Mouse (Mus musculus): ENCODE data around the gene Atg4d. TPM values are rescaled to one million over a fixed set of nuclear protein-coding genes. Genes with fewer than 3 reads are reported as not detected.
"Not testable (repeated sequence)": the region's sequence is repeated elsewhere in the genome, so short reads cannot be mapped to it uniquely, and the experiment has no call there.

The Atg4d gene
- 10 to 100 TPM; 60.5 to 63.9 TPM for total RNA-seq (2021)
- long read RNA-seq, experiment 1, full-length matches to known transcripts: 158 of 216 reads
- long read RNA-seq, experiment 1, partial matches to known transcripts: 34 of 216 reads
- long read RNA-seq, experiment 1, other reads (novel, unspliced or antisense): 24 of 216 reads
- long read RNA-seq, experiment 2, full-length matches to known transcripts: 170 of 207 reads
- long read RNA-seq, experiment 2, partial matches to known transcripts: 15 of 207 reads
- long read RNA-seq, experiment 2, other reads (novel, unspliced or antisense): 22 of 207 reads

DNA sequence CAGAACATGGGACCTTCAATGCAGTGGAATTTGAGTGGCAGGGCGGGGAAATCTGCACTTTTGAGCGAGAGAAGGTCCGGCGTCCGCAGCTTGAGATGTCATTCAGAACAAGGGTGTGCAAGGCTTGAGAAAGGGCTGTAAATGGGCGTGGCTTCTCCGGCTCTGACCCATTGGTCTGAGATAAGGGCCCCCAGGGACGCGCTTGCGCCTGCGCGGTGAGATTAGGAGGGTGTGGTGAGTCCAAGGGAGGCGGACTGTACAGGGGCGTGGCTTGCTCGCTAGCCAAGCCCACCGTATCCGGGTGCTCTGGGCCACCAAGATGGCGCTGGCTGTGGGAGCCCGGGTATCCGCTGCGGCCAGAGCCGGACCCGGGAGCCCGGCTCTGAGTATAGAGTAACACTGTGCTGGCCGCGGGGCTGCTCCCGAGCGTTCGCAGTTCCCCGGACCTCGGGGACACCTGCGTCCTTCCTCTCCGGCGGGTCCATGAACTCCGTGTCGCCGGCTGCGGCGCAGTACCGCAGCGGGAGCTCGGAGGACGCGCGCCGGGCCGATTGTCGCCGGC, at the start of gene Atg4d:
Gene Atg4d, plus strand, starts transcription at position 294 of the 562 bp plus-strand sequence.
- DNase-seq: peak; percentile 98

- no peak for DNase-seq
Measured at GRCm38 (mm10) chr9:21216050-21216841, 48.8 kb upstream of the Atg4d start.

GRCm38 (mm10) chr9:21219820-21220219, 45.3 kb upstream of the Atg4d start:
- DNase-seq: no peak

DNA sequence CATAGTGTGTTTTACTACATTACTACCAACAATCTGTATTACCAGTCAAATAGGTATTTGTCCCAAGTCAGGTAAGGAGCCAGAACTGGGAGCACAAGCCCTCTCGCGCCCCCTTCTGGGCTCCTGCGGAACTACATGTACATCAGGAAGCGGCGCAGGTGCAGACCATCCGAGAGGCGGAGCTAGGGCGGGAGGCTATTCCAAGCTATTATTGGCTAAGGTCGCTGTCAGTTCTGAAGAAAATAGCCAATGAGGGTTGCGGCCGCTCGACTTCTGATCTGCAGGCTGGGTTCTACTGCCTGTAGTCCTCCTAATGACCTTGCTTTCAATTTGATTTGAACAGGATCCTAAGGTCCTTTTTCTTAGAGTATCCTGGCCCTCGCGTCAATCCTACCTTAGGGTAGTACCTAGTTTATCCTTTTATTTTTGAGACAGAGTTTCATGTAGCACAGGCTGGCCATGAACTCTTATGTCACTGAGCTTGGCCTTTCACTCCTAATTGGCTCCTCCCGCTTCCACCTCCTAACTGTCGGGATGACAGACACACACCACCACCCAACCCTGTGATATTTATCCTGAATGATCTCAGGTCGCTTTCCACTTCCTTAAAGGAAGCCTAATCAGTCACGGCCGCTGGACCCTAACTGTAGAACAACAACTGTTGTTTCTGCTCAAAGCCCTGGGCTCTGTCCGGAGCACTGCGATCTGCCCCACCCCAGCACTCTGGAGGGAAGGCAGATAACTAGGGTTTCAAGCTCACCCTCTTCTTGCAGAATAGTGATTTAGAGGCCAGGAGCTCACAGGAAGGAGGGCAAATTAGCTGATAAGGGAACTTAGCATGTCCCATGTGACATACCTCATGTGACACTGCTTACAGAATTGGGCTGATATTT, 44.4 kb upstream of the Atg4d start:
- DNase-seq: peak; percentile 87

- no peak for DNase-seq
Measured at GRCm38 (mm10) chr9:21221383-21221929, 43.6 kb upstream of the Atg4d start.

DNA sequence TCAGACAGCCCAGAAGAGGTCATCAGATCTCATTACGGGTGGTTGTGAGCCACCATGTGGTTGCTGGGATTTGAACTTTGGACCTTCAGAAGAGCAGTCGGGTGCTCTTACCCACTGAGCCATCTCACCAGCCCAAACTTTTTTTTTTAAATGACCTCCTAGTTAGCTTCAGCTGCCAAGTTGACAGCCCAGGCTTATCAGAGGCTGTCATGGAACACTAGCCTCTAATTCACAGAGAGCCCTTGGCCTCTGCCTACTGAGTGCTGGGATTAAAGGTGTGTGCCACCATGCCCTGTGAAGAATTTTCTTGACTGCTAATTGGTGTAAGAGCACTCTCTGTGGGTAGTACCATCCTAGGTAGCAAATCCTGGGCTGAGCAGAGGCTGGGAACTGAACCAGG, 41.6 kb upstream of the Atg4d start:
- DNase-seq: not testable (repeated sequence)

DNA sequence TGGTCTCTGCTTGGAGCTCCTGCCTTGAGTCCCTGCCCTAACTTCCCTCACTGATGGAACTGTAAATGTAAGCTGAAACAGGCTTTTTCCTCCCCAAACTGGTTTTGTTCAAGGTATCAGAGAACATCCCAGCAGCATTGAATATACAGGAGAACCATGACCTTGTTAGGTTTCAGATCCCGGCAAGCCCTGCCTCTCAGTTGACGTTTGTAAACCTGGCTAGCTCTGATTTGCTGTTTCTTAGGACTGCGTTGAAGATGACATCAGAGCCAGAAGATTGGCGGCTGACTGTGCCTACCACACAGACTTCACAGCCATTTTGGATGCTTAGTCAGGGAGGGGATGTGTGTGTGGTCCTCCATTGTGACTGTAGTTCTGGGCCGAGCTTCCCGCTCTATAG, 41.2 kb upstream of the Atg4d start:
- DNase-seq: no peak

- DNase-seq: no peak
Measured at GRCm38 (mm10) chr9:21224576-21225414, 40.3 kb upstream of the Atg4d start.

DNA sequence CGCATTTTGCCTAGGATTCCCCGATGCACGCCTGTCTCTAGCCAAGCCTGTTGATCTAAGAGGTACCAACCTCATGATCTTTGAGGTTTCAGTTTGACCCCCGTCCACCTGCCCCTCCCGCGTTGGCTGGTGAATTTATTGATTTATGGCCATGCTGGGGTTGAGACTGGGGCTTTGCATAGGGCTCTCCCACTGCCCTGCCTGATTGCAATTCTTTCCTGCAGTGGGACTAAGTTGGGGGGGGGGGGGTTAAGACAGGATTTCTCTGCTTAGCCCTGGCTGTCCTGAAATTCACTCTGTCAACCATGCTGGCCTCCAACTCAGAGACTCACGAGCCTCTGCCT, 39.7 kb upstream of the Atg4d start:
- DNase-seq: no peak

DNA sequence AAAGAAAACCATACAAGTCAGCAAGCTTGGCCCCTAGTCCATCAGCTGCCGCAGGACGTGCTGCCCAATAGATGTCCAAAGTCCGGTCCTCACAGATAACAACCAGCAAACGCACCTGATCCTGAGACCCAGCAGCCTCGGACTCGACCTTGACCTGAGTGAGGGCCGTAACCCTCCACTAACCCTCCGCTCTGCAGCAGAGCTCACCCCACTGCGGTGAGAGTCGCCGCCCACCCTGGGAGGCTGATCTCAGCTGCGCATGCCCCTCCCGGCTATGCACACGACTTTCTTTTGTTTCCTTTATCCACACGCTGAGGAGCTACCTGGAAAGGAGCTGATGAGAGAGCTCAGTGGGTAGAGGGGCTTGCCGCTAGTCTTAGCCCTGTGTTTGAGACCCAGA, 37.8 kb upstream of the Atg4d start:
- DNase-seq: no peak

DNA sequence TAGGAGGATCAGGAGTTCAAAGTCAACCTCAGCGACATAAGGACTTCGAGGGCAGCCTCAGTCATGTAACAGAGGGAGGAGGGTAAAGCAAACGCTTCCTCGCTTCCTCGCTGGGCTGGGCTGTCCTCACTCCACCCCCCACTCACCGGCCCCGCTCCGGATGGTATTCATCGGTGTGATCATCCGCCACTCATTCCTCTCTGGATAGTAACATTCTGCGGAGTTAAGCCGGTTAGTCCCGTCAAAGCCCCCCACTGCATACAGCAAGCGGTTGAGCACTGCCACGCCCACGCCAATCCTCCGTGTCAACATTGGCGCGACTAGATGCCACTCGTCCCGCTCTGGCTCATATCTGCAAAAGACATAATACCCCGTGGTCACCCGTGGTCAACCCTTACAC, 33.5 kb upstream of the Atg4d start:
- DNase-seq: no peak

- DNase-seq: no peak
Measured at GRCm38 (mm10) chr9:21232867-21233266, 32.2 kb upstream of the Atg4d start.

- no peak for DNase-seq
Measured at GRCm38 (mm10) chr9:21233366-21233765, 31.7 kb upstream of the Atg4d start.

GRCm38 (mm10) chr9:21233805-21234204, 31.3 kb upstream of the Atg4d start:
- no peak for DNase-seq

- no peak for DNase-seq
Measured at GRCm38 (mm10) chr9:21235341-21235740, 29.8 kb upstream of the Atg4d start.

- no peak for DNase-seq
Measured at GRCm38 (mm10) chr9:21236991-21237367, 28.1 kb upstream of the Atg4d start.

DNA sequence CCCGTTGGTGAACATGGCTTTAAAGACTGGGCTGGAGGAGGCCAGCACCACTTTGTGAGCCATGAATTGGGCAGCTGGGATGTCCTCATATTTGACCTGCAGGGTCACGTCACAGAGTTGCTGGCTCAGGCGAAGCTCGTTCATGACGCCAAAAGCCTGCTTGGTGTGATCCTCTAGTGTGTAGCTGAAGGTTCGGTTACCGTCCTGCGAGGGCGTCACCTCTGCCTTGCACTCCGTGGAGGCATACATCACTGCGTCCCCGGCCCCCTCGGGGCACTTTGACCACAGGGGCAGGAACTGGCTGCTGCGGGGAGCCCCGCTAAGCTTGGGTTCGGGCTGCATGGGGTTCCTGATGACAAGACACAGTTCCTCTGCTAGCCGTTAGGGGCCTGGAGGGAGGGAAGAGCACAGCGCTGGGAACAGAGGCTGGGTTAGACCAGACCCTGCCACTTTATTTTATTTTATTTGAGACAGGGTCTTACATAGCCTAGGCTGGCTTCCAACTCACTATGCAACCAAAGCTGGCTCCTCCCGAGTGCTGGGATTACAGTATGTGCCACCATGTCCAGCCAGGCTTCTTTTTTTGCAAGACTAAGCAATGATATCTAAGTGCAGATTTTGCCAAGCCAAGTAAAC, 27.6 kb upstream of the Atg4d start:
- DNase-seq: no peak

GRCm38 (mm10) chr9:21238004-21238732, 26.9 kb upstream of the Atg4d start:
- no peak for DNase-seq

GRCm38 (mm10) chr9:21238733-21239464, 26.2 kb upstream of the Atg4d start, which contains the start of gene Keap1:
Gene Keap1, minus strand, starts transcription at chr9:21239361.
- peak; percentile 83 for DNase-seq
